Comparison of ENCODE assay signal across 10 mouse cellular contexts in the genomic region with DNA sequence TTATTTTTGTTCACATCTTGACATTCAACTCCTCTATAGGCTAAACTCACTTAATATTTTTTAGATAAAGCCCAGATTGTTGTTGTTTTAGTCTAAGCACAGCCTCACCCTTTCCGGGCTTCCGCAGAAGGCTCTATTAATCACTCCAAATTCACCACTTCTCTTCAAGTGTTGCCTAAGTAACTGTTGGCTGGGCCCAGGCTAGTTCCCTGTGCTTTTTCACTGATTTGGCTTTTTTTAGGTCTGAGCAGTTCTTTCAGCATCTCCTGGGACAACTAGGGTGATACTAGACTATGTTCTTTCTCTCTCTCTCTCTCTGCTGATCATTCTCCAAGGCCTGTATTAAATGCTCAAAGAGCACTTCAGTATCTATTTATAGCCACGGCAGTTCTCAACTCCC.
DNase-seq lines count a peak whose midpoint lies in the region; ATAC-seq and TF ChIP-seq lines count a peak whose summit lies in the region.
"Had no signal": no experiment of that assay in that cellular context is flagged by ENCODE, and none has a peak within 500 bp of the region (broad histone marks: within the 10 kb centered on the region; RNA-seq: fewer than 3 reads in every experiment).

No protein-coding gene starts in this region.

- no peak for TF ChIP-seq CTCF in forebrain, postnatal 0 days (IDR thresholded peaks at IDR 0.05; ENCODE audit: low read depth)
- TF ChIP-seq CTCF in left cerebral cortex, adult 2 months (IDR thresholded peaks at IDR 0.05) = no peak
- no peak for TF ChIP-seq CTCF in midbrain, postnatal 0 days (IDR thresholded peaks at IDR 0.05)

- DNase-seq in forebrain, postnatal 0 days = peak; percentile 21
- no peak for DNase-seq in forebrain, embryonic 10.5 days (ENCODE audit: extremely low spot score, low spot score)
- peak in 1 of 2 experiments; percentile 18 for DNase-seq in left cerebral cortex, adult 2 months (ENCODE audit: extremely low spot score in 1 of 2, low spot score in 2 of 2)
- no peak for DNase-seq in left cerebral cortex, adult 18-20 months (ENCODE audit: low spot score in 2 of 2)
- peak; percentile 74 for DNase-seq in midbrain, postnatal 0 days (ENCODE audit: low spot score)
- no peak for DNase-seq in ovary, postnatal 36 days (ENCODE audit: low spot score)
- DNase-seq: thymus, postnatal 4 days had no signal

- H3K4me3 ChIP-seq in forebrain, postnatal 0 days (ENCODE audit: low read depth, low read length) = no peak overlapping the region
- no peak overlapping the region for H3K4me3 ChIP-seq in forebrain, embryonic 10.5 days
- no peak overlapping the region for H3K4me3 ChIP-seq in left cerebral cortex, adult 2 months
- no peak overlapping the region for H3K4me3 ChIP-seq in heart, embryonic 14.5 days (ENCODE audit: control insufficient read depth in 1 of 2, insufficient read depth in 1 of 2, low read depth in 1 of 2, low read length in 2 of 2)
- H3K4me3 ChIP-seq in midbrain, postnatal 0 days (ENCODE audit: low read depth, low read length) = no peak overlapping the region
- H3K4me3 ChIP-seq: embryonic facial prominence, embryonic 13.5 days had no signal

- no peaks in the 10 kb centered on the region for H3K27me3 ChIP-seq in forebrain, postnatal 0 days (ENCODE audit: insufficient read depth, low read length)
- no peaks in the 10 kb centered on the region for H3K27me3 ChIP-seq in forebrain, embryonic 10.5 days (ENCODE audit: poor library complexity, severe bottlenecking)
- no peaks in the 10 kb centered on the region for H3K27me3 ChIP-seq in heart, embryonic 14.5 days (ENCODE audit: control insufficient read depth, insufficient read depth, low read length)
- no peaks in the 10 kb centered on the region for H3K27me3 ChIP-seq in midbrain, postnatal 0 days (ENCODE audit: insufficient read depth, low read length)
- H3K27me3 ChIP-seq: embryonic facial prominence, embryonic 13.5 days had no signal

- ATAC-seq in forebrain, postnatal 0 days = peak; percentile 78
- ATAC-seq in heart, embryonic 14.5 days (ENCODE audit: insufficient number of reproducible peaks, insufficient read depth, low FRiP score, low read depth) = no peak
- ATAC-seq in midbrain, postnatal 0 days (ENCODE audit: low FRiP score) = peak; percentile 58; the same call in 1 of the 2 replicates
- no peak for ATAC-seq in erythroblast, adult 5-6 weeks (replicated peaks; ENCODE audit: low FRiP score, poor library complexity, severe bottlenecking)

- peak overlapping the region; percentile 6; the same call in 1 of the 2 replicates for H3K27ac ChIP-seq in forebrain, postnatal 0 days (ENCODE audit: low read depth, low read length)
- no peak overlapping the region for H3K27ac ChIP-seq in forebrain, embryonic 10.5 days
- peak overlapping the region; percentile 63 for H3K27ac ChIP-seq in left cerebral cortex, adult 2 months
- peak overlapping the region; percentile 16 to 22; a peak in 3 of 4 replicates for H3K27ac ChIP-seq in heart, embryonic 14.5 days (replicated peaks in 1 of 2; ENCODE audit: control insufficient read depth in 1 of 2, insufficient read depth in 1 of 2, low read depth in 2 of 2, low read length in 2 of 2)
- H3K27ac ChIP-seq in midbrain, postnatal 0 days (ENCODE audit: low read depth, low read length) = peak overlapping the region; percentile 51
- H3K27ac ChIP-seq: embryonic facial prominence, embryonic 13.5 days had no signal

- no peak overlapping the region for H3K9ac ChIP-seq in forebrain, postnatal 0 days
- no peak overlapping the region for H3K9ac ChIP-seq in heart, embryonic 14.5 days (ENCODE audit: low read length)
- H3K9ac ChIP-seq in midbrain, postnatal 0 days (replicated peaks; ENCODE audit: low read length, poor library complexity, severe bottlenecking) = no peak overlapping the region
- H3K9ac ChIP-seq: embryonic facial prominence, embryonic 13.5 days had no signal

- no peak overlapping the region for H3K4me2 ChIP-seq in forebrain, postnatal 0 days (ENCODE audit: low read depth)
- no peak overlapping the region for H3K4me2 ChIP-seq in heart, embryonic 14.5 days (ENCODE audit: low read length)
- no peak overlapping the region for H3K4me2 ChIP-seq in midbrain, postnatal 0 days (ENCODE audit: low read depth, low read length, poor library complexity, severe bottlenecking)
- H3K4me2 ChIP-seq: embryonic facial prominence, embryonic 13.5 days had no signal

- H3K9me3 ChIP-seq in forebrain, postnatal 0 days (ENCODE audit: low read length) = no peaks in the 10 kb centered on the region
- H3K9me3 ChIP-seq in forebrain, embryonic 10.5 days = no peaks in the 10 kb centered on the region
- H3K9me3 ChIP-seq in heart, embryonic 14.5 days (ENCODE audit: control insufficient read depth, low read length) = no peaks in the 10 kb centered on the region
- H3K9me3 ChIP-seq in midbrain, postnatal 0 days (ENCODE audit: low read length) = no peaks in the 10 kb centered on the region
- H3K9me3 ChIP-seq: embryonic facial prominence, embryonic 13.5 days had no signal

- 61% methylated on average over 3 of the region's 3 CpGs for WGBS in forebrain, postnatal 0 days
- WGBS in forebrain, embryonic 10.5 days = 92% methylated on average over 3 of the region's 3 CpGs
- WGBS in heart, embryonic 14.5 days = 39% methylated on average over 3 of the region's 3 CpGs
- WGBS in midbrain, postnatal 0 days = 62% methylated on average over 3 of the region's 3 CpGs

- intact Hi-C loops in left cerebral cortex, adult 2 months (cut with DNase I) = no loop called here

- no peaks in the 10 kb centered on the region for H3K36me3 ChIP-seq in forebrain, postnatal 0 days (ENCODE audit: insufficient read depth)
- H3K36me3 ChIP-seq in forebrain, embryonic 10.5 days (replicated peaks) = no peaks in the 10 kb centered on the region; the same call in 1 of the 2 replicates
- H3K36me3 ChIP-seq in heart, embryonic 14.5 days (ENCODE audit: control insufficient read depth, insufficient read depth, low read length) = peaks cover 9% of the 10 kb centered on the region; the same call in 1 of the 2 replicates
- H3K36me3 ChIP-seq in midbrain, postnatal 0 days (ENCODE audit: insufficient read depth, low read length) = no peaks in the 10 kb centered on the region
- H3K36me3 ChIP-seq: embryonic facial prominence, embryonic 13.5 days had no signal

- no peaks in the 10 kb centered on the region for H3K4me1 ChIP-seq in forebrain, postnatal 0 days (ENCODE audit: insufficient read depth)
- H3K4me1 ChIP-seq in forebrain, embryonic 10.5 days = no peaks in the 10 kb centered on the region
- peaks cover 2 to 13% of the 10 kb centered on the region in 2 experiments for H3K4me1 ChIP-seq in heart, embryonic 14.5 days (ENCODE audit: control insufficient read depth in 2 of 2, insufficient read depth in 2 of 2, low read length in 2 of 2)
- H3K4me1 ChIP-seq in midbrain, postnatal 0 days (ENCODE audit: insufficient read depth, low read length) = no peaks in the 10 kb centered on the region; the same call in 1 of the 2 replicates
- H3K4me1 ChIP-seq: embryonic facial prominence, embryonic 13.5 days had no signal

Comparison
In these comparisons a context has a peak if more than half of its experiments do, and no peak if none do; other contexts are left out.
1. DNase-seq: peak in forebrain, postnatal 0 days (single experiment) and midbrain, postnatal 0 days (single experiment); none in forebrain, embryonic 10.5 days (single experiment), left cerebral cortex, adult 18-20 months (0 of 2) and ovary, postnatal 36 days (single experiment).
2. ATAC-seq: peak in forebrain, postnatal 0 days (single experiment) and midbrain, postnatal 0 days (single experiment); none in heart, embryonic 14.5 days (single experiment) and erythroblast, adult 5-6 weeks (single experiment).